Mouse (Mus musculus) midbrain, postnatal 0 days (tissue): ENCODE data around the gene Mfsd6l. TPM values are rescaled to one million over a fixed set of nuclear protein-coding genes. Genes with fewer than 3 reads are reported as not detected.

ENCODE experiments used
- ATAC-seq: fragments of 200-750 bp; cut with Nextera tagmentation; 2 replicates; pipeline ENCODE4 v1.8.0; 2017; ENCODE audit warnings: moderate number of reproducible peaks, mild to moderate bottlenecking, moderate TSS enrichment, moderate library complexity; ENCODE audit not compliant: low FRiP score
- DNase-seq: peaks from one replicate; pipeline ENCODE4 v3.0.0-alpha.2; 2015; ENCODE audit warnings: low spot score
- H3K27ac ChIP-seq: fragments of 300-500 bp; sonication (generic); 2 replicates; pipeline ENCODE4 v1.5.1; 2014; ENCODE audit warnings: low read depth, mild to moderate bottlenecking, low read length, mixed read lengths
- H3K27me3 ChIP-seq: fragments of 300-500 bp; sonication (generic); 2 replicates; pipeline ENCODE4 v1.6.1; 2014; ENCODE audit warnings: low read length, control low read depth, mixed read lengths; ENCODE audit not compliant: insufficient read depth
- H3K36me3 ChIP-seq: fragments of 300-500 bp; sonication (generic); 2 replicates; pipeline ENCODE4 v1.6.1; 2014; ENCODE audit warnings: low read length, control low read depth, mixed read lengths; ENCODE audit not compliant: insufficient read depth
- H3K4me1 ChIP-seq: fragments of 300-500 bp; sonication (generic); 2 replicates; pipeline ENCODE4 v1.6.1; 2014; ENCODE audit warnings: mild to moderate bottlenecking, control low read depth, antibody characterized with exemption, low read length, mixed read lengths; ENCODE audit not compliant: insufficient read depth
- H3K4me2 ChIP-seq: fragments of 300-500 bp; sonication (generic); 2 replicates; pipeline ENCODE4 v1.6.1; 2014; ENCODE audit warnings: low read depth, mild to moderate bottlenecking, low read length, mixed read lengths; ENCODE audit not compliant: poor library complexity, severe bottlenecking
- H3K4me3 ChIP-seq: fragments of 300-500 bp; sonication (generic); 2 replicates; pipeline ENCODE4 v1.5.1; 2014; ENCODE audit warnings: low read depth, mild to moderate bottlenecking, low read length, moderate library complexity
- H3K9ac ChIP-seq: fragments of 300-500 bp; sonication (generic); replicated peaks from 2 replicates; pipeline ENCODE4 v1.6.1; 2014; ENCODE audit warnings: mild to moderate bottlenecking, low read length, moderate library complexity, mixed read lengths; ENCODE audit not compliant: poor library complexity, severe bottlenecking
- H3K9me3 ChIP-seq: fragments of 300-500 bp; sonication (generic); 2 replicates; pipeline ENCODE4 v1.6.1; 2016; ENCODE audit warnings: low read length, control low read depth
- CTCF ChIP-seq: IDR thresholded peaks from 2 replicates; pipeline ENCODE4 v1.5.1; 2016; ENCODE audit warnings: antibody characterized with exemption, mild to moderate bottlenecking
- WGBS: fragments of 180-500 bp; shearing (Covaris S2); extraction: QIAGEN DNeasy Blood & Tissue Kit; methylation state at CpG from one replicate; pipeline ENCODE4 v1.1.7; 2014; 5-methylcytosine and 5-hydroxymethylcytosine counted together
- polyA plus RNA-seq: library from polyadenylated mRNA; unstranded; fragments of >200 nt; fragmentation: Nextera tagmentation; extraction: Ambion mirVana; gene quantifications from 2 replicates; pipeline ENCODE4 v1.2.1, GENCODE M21; 2015
- total RNA-seq: library from RNA; depleted of rRNA; stranded (reverse); fragments of >200 nt; gene quantifications from 2 replicates; pipeline ENCODE4 v1.2.3, GENCODE M21; 2014

Mfsd6l gene
- total and polyA plus RNA-seq, 2 experiments from 2014 or later: 0.11 to 0.19 TPM

- H3K9ac ChIP-seq: no peak overlapping the region
- ATAC-seq (no peak), DNase-seq (no peak)
- H3K9me3 ChIP-seq: no peaks in the 10 kb centered on the region
- H3K27me3 ChIP-seq: no peaks in the 10 kb centered on the region
- 76% methylated on average over 5 of the region's 5 CpGs for WGBS
- no peak for TF ChIP-seq CTCF
- no peaks in the 10 kb centered on the region for H3K36me3 ChIP-seq
- H3K27ac ChIP-seq: no peak overlapping the region
- H3K4me1 ChIP-seq: no peaks in the 10 kb centered on the region
- no peak overlapping the region for H3K4me2 ChIP-seq
- H3K4me3 ChIP-seq: no peak overlapping the region
Observed at GRCm38 (mm10) chr11:68532773-68533172, 23.2 kb upstream of the Mfsd6l start.

- no peaks in the 10 kb centered on the region for H3K4me1 ChIP-seq
- DNase-seq (no peak), ATAC-seq (no peak)
- no peak for TF ChIP-seq CTCF
- H3K9me3 ChIP-seq: no peaks in the 10 kb centered on the region
- H3K9ac ChIP-seq: no peak overlapping the region
- H3K27me3 ChIP-seq: no peaks in the 10 kb centered on the region
- 74% methylated on average over 6 of the region's 6 CpGs for WGBS
- no peaks in the 10 kb centered on the region for H3K36me3 ChIP-seq
- no peak overlapping the region for H3K27ac ChIP-seq
- no peak overlapping the region for H3K4me3 ChIP-seq
- no peak overlapping the region for H3K4me2 ChIP-seq
Observed at GRCm38 (mm10) chr11:68533971-68534475, 22.0 kb upstream of the Mfsd6l start.

DNA sequence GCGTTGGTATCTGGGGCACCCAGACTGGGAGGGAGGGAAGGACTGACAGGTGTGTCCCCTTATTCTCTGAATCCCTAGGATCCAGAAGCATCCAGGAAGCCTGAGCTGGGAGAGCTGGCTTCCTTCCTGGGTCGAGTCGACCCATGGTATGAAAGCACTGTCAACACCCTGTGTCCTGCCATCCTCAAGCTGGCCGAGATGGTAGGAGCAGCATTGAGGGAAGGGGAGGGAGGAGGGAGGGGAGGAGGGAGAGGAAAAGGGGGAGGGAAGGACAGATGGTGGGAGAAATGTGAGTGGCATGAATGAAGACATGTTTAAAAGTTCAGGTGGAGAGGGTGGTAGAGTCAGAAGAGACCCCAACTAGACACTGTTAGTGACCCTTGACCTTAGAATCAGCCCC is 20.0 kb upstream of the Mfsd6l start:
- Histone ChIP-seq H3K4me1 (no peaks in the 10 kb centered on the region), H3K4me3 (no peak overlapping the region), H3K27me3 (no peaks in the 10 kb centered on the region), H3K9ac (no peak overlapping the region), H3K36me3 (no peaks in the 10 kb centered on the region), H3K9me3 (no peaks in the 10 kb centered on the region), H3K27ac (no peak overlapping the region), H3K4me2 (no peak overlapping the region)
- DNase-seq (no peak), ATAC-seq (no peak)
- TF ChIP-seq CTCF: no peak
- 66% methylated on average over 4 of the region's 4 CpGs for WGBS

DNA sequence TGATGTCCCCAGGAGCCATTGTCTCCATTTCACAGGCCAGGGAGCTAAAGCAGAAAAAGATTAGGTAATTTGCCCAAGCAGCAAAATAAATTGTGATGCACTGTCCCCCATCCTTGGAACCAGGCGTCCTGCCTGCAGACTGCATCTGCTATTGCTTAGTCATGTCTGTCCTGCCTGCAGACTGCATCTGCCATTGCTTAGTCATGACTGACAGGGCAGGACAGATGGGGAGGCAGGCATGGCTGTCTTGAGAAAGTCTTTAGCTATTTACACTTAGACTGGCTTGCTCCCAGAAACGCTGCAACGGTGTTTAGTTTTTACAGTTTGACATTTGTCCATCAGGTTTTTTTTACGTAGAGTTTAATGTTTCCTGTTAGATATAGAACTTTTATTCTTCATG is 19.5 kb upstream of the Mfsd6l start:
- H3K36me3 ChIP-seq: no peaks in the 10 kb centered on the region

GRCm38 (mm10) chr11:68539621-68540020 is 16.4 kb upstream of the Mfsd6l start:
- TF ChIP-seq CTCF: no peak
- ATAC-seq: no peak
- Histone ChIP-seq H3K27me3 (no peaks in the 10 kb centered on the region), H3K4me1 (no peaks in the 10 kb centered on the region; the same call in 1 of the 2 replicates), H3K27ac (no peak overlapping the region), H3K9ac (no peak overlapping the region), H3K4me2 (no peak overlapping the region), H3K36me3 (no peaks in the 10 kb centered on the region), H3K9me3 (no peaks in the 10 kb centered on the region), H3K4me3 (no peak overlapping the region)
- WGBS: 62% methylated on average over 5 of the region's 5 CpGs
- no peak for DNase-seq

More for the DNA sequence above, 19.5 kb upstream of the Mfsd6l start:
- Histone ChIP-seq H3K27ac (no peak overlapping the region), H3K27me3 (no peaks in the 10 kb centered on the region), H3K9me3 (no peaks in the 10 kb centered on the region), H3K9ac (no peak overlapping the region), H3K4me2 (no peak overlapping the region), H3K4me3 (no peak overlapping the region), H3K4me1 (no peaks in the 10 kb centered on the region)
- no peak for TF ChIP-seq CTCF
- ATAC-seq: no peak
- DNase-seq: peak; percentile 45
- WGBS: 46% methylated on average over 4 of the region's 4 CpGs

GRCm38 (mm10) chr11:68544554-68544953 is 11.4 kb upstream of the Mfsd6l start:
- H3K36me3 ChIP-seq: no peaks in the 10 kb centered on the region
- H3K4me2 ChIP-seq: no peak overlapping the region
- peak; percentile 69 for TF ChIP-seq CTCF
- ATAC-seq (no peak), DNase-seq (no peak)
- no peak overlapping the region for H3K9ac ChIP-seq
- WGBS: 15% methylated on average over 8 of the region's 8 CpGs
- H3K4me3 ChIP-seq: no peak overlapping the region
- no peaks in the 10 kb centered on the region; the same call in 1 of the 2 replicates for H3K4me1 ChIP-seq
- H3K27ac ChIP-seq: no peak overlapping the region
- no peaks in the 10 kb centered on the region for H3K9me3 ChIP-seq
- no peaks in the 10 kb centered on the region for H3K27me3 ChIP-seq
